Mouse (Mus musculus): ENCODE results near the gene Sik1.

The Sik1 gene

DNA sequence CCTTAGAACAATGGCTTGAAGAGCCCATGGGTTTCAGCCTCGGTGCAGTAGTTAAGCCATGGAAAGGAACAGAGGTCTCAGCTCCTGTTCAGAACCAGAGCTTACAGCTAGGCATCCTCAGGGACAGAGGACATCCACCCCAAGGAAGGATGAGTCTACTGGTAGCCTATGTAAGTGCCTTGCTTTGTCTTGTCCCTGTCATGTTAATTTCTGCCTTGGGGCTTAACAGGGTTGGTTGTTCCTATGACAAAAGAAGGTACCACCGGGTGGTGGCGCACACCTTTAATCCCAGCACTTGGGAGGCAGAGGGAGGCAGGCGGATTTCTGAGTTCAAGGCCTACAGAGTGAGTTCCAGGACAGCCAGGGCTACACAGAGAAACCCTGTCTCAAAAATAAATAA lies 44.3 kb downstream of the Sik1 start:
- DNase-seq (ENCODE audit: extremely low read depth, insufficient read length, low spot score), result no peak

DNA sequence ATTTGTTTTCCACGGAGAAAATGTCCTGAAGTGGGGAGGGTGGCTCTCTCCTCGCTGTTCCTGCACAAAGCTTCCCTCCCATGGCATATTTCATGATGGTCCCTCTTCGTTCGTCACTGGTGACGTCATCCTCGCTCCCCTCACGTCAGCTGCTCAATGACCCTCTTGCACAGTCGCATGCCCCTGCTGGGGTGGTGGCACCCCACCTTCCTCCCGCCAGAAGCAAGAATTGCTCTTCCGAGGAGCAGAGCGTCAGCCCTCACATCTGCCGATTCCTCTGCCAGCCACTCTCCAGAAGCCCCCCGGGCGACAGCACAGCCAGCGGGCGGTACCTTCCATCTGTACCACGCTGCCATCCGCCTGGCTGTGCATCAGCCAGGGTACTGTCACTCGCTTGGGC lies 45.7 kb downstream of the Sik1 start:
- DNase-seq (ENCODE audit: extremely low read depth, insufficient read length, low spot score), result no peak

DNA sequence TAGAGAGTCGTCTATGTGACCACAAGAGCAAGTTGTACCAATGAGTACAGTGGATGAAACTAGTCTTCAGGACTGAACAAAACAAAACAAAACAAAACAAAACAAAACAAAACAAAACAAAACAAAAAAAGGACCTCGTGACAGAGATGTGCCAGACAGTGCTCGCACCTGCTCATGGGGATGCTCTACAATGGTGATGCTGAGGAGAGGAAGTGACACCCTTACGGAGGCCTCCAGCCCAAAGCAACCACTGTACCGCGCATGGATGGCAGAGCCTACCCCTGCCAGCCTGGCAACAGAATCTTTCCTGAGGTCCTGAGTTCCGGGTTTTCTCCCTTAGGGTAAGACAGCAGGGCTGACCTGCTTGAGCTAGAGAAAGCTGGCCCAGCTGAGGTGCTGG lies 46.5 kb downstream of the Sik1 start:
- no peak for DNase-seq (ENCODE audit: extremely low read depth, insufficient read length, low spot score)

DNA sequence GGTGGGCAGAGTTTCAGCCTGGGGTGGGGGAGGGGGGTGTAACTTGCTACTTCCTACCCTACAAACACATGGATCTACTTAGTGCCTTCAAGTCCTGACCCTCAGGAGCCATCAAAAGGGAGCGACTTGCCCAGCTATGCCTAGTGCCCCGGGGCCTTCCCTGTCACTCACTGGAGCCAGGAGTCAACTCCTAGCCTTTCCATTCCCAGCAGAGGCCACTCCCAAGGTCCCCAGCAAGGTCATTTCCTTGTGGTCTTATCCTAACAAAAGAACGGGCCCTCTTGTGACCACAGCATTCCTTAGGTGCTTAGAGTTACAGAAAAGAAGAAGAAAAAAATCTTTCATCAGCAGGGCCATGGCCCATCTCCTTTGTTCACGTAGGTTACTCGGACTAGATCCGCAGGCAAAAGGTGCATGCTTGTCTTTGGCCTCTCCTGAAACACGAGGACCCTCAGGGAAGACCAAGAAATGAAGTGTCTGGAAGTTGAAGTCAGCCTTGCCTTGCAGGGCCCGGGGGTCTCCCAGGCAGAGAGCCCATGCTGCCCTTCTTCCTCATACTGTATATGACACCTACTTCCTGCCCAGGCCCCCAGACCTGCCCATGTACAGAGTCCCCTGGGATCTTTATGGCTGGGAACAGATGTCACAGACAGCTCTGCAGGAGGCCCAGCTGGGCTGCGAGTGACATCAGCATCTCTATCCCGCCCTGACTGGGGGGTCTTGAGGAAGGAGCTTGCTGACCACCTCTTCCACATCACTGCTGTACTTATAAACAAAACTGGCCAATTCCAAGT lies 47.3 kb downstream of the Sik1 start:
- peak; percentile 61 for DNase-seq (ENCODE audit: extremely low read depth, insufficient read length, low spot score)

DNA sequence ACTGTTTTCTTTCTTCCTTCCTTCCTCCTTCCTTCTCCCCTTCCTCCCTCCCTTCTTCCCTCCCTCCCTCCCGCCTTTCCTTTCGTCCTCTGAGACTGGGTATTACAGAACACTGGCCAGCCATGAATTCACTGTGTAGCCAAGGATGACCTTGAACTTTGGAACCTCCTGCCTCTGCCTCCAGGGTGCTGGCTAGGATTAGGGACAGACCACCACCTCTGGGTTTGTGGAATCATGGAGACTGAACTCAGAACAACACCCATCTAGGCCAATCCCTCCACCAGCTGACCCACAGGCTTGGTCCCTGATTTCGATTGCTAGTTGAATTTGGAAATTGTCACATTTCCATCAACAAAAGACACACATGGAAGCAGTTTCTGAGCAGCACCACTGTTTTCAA lies 49.1 kb downstream of the Sik1 start:
- no peak for DNase-seq (ENCODE audit: extremely low read depth, insufficient read length, low spot score)

DNA sequence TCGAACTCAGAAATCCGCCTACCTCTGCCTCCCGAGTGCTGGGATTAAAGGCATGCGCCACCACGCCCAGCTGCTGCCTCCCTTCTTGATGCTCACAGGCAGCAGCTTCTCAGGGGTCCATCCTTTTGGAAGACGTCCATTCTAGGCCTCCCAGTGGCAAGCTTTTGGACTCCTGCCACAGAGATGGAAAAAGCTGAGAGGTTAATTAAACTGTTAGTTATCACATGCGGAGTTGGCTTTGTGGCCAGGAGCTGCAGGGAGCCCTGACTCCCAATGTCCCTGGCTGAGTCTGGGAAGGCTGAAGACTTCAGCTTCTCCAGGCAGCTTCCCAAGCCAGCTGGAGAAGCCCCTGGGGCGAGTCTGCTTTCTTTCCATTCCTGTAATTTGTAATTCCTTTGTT lies 49.6 kb downstream of the Sik1 start:
- no peak for DNase-seq (ENCODE audit: extremely low read depth, insufficient read length, low spot score)

DNA sequence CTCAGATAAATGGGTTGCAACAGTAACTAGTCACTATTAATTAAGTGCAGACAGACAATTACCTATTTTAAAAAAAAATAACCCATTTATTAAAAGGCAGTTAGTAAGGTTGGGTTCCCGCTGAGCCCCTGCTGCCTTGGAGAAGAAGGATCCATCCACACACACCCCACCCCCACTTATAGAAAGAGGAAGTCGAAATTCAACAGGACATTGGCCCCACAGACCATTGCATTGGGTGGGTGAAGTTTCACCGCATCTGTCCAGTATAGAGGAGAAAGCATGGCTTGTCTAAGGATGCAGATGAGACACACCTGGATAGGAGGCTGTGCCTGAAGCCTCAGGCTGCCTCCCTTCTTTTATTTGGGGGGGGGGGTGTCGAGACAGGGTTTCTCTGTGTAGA lies 50.0 kb downstream of the Sik1 start:
- DNase-seq (ENCODE audit: extremely low read depth, insufficient read length, low spot score), result no peak

DNA sequence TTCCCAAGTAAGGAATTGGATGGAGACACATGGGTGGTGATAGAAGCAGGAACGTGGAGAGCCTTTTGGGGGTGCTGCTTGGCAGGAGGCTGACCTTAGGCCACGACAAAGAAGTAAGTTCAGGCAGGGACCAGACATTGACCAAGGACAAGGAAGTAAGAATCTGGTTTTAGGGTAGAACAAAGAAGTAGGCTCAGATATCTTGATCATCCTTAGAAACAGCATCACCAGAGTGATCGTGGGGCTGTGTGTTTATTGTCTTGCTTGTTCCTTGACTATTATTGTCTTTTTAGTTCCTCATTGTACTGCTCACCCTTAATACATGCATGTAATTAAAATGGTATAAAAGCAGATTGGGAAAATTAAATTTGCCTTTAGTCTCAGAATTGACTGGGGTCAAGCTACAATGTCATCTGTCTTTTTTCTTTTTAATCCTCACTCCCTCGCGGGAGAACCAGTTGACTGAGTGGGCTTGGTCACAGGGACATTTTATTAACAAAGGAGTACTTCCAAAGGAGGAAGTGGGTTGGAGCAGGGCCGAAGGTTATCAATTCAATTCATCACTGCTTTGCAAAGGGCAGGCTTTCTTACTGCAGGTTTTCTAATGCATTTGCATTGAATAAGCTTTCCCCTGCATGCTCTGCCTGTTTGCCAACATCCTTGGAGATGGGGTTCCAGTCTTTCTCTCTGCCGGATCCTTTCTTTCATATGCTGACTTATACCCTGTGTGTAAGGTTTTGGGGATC lies 53.2 kb downstream of the Sik1 start:
- DNase-seq (ENCODE audit: extremely low read depth, insufficient read length, low spot score), result no peak

DNA sequence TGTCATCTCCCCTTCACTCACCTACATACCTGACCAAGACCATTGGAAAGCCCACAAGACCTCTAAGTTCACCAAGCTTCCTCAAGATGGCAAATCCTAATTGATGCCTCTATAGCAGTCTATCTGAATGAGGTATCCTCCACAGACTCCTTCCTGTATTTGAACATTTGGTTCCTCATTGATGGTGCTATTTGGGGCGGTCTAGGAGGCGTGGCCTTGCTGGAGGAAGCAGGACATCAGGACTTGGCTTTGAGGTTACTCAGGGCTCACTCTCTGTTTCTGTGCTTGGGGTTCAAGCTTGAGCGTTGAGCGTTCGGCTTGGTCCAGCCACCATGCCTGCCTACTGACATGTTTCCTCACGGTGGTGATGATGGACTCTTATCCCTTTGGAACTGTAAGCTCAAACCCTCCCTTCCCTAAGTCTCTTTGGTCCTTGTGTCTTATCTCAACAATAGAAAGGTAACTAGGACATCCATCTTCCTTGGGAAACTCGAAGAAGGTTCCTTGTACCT lies 54.7 kb downstream of the Sik1 start:
- no peak for DNase-seq (ENCODE audit: extremely low read depth, insufficient read length, low spot score)

DNA sequence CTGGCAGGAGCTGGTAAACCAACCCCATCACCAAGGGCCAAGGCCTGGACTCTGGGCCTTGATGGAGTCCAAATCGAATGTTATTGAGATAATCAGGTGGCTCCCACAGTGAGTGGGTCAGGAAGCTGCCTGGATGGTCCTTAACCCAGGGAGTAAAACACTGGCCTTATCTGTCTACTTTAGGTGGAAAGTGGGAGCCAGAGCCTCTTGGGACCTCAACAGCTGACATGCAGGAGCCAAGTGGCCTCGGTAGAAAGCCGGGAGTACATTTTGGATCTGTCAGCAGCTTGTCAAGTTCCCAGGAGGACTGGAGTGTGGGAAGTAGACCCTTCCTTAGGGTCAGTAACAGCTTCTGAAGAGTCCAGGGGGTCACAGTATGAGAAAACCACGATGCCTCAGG lies 59.7 kb downstream of the Sik1 start:
- no peak for DNase-seq (ENCODE audit: extremely low read depth, insufficient read length, low spot score)
